Mouse (Mus musculus) forebrain, embryonic 15.5 days (tissue): Measurements from ENCODE around the gene Gm6583. TPM values are rescaled to one million over a fixed set of nuclear protein-coding genes. Genes with fewer than 3 reads are reported as not detected.
A peak's percentile ranks its signal among the peaks of the same experiment; 100 is the strongest.
"Not testable (repeated sequence)": the region's sequence is repeated elsewhere in the genome, so short reads cannot be mapped to it uniquely, and the experiment has no call there.

Experiments
- ATAC-seq: fragments of 200-750 bp; cut with Nextera tagmentation; replicated peaks from 2 replicates; pipeline ENCODE4 v1.8.0; 2017; ENCODE audit warnings: mild to moderate bottlenecking, moderate TSS enrichment, moderate library complexity
- H3K27ac ChIP-seq: fragments of 300-500 bp; sonication (generic); replicated peaks from 2 replicates; pipeline ENCODE4 v1.5.1; 2015; ENCODE audit warnings: mild to moderate bottlenecking, inconsistent platforms
- H3K27me3 ChIP-seq: fragments of 300-500 bp; sonication (generic); 2 replicates; pipeline ENCODE4 v1.6.1; 2015; ENCODE audit warnings: inconsistent platforms
- H3K36me3 ChIP-seq: fragments of 300-500 bp; sonication (generic); 2 replicates; pipeline ENCODE4 v1.6.1; 2015; ENCODE audit warnings: mild to moderate bottlenecking, inconsistent platforms
- H3K4me1 ChIP-seq: fragments of 300-500 bp; sonication (generic); 2 replicates; pipeline ENCODE4 v1.6.1; 2015; ENCODE audit warnings: inconsistent platforms
- H3K4me2 ChIP-seq: fragments of 300-500 bp; sonication (generic); replicated peaks from 2 replicates; pipeline ENCODE4 v1.6.1; 2015; ENCODE audit warnings: mild to moderate bottlenecking, inconsistent platforms
- H3K4me3 ChIP-seq: fragments of 300-500 bp; sonication (generic); 2 replicates; pipeline ENCODE4 v1.5.1; 2015; ENCODE audit warnings: mild to moderate bottlenecking, inconsistent platforms
- H3K9ac ChIP-seq: fragments of 300-500 bp; sonication (generic); replicated peaks from 2 replicates; pipeline ENCODE4 v1.6.1; 2015; ENCODE audit warnings: mild to moderate bottlenecking, inconsistent platforms
- H3K9me3 ChIP-seq: fragments of 300-500 bp; sonication (generic); 2 replicates; pipeline ENCODE4 v1.6.1; 2016; ENCODE audit warnings: inconsistent platforms
- WGBS: fragments of 180-500 bp; shearing (Covaris S2); methylation state at CpG from one replicate; pipeline ENCODE4 v1.1.7; 2015; ENCODE audit warnings: mixed read lengths; 5-methylcytosine and 5-hydroxymethylcytosine counted together
- polyA plus RNA-seq: library from polyadenylated mRNA; unstranded; fragments of >200 nt; fragmentation: Nextera tagmentation; extraction: Ambion mirVana; gene quantifications from 2 replicates; pipeline ENCODE4 v1.2.1, GENCODE M21; 2015

The Gm6583 gene
- polyA plus RNA-seq, 1 experiment from 2014 or later, result 0.08 TPM

DNA sequence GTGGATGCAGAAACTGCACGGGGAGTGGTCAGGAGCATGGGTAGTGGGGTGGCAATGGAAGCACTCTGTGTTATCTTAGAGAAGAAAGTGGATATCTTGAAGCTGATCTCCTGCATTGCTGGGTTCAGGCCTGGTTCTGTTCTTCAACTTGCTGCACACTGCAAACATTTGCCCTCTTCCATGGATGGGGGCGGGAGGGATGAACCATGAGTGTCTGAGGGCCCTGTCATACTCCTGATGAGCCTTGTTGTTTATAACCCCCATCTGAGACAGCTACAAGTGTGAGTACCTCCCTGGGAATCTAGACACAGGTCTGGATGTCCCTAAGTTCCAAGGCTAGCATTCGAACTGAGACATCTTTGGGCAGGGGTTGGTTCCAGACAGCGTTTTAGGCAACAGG is 34.5 kb downstream of the Gm6583 start:
- Histone ChIP-seq H3K27me3 (no peaks in the 10 kb centered on the region), H3K27ac (no peak overlapping the region), H3K4me2 (no peak overlapping the region), H3K36me3 (no peaks in the 10 kb centered on the region), H3K9ac (no peak overlapping the region), H3K4me1 (peaks cover 7% of the 10 kb centered on the region), H3K4me3 (no peak overlapping the region), H3K9me3 (no peaks in the 10 kb centered on the region)
- WGBS, result 74% methylated on average over 4 of the region's 4 CpGs
- ATAC-seq, result no peak

DNA sequence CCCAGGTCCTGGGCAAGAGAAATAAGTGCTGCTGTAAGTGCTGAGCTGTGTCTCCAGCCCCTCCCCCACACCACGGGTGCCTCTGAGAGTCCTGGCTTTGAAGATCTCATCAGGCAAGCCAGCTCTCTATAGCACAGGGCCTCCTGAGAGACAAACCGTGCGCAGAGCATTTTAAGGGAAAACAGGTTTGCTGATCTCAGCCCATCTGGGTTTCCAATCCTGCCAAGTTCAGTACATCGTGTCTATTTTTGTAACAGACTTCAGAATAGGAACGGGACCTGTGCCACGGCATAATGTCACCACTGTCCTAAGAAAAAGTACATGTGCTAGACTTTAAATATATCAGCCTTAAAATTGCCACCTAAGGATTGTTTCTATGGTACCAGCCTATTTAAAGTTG is 34.9 kb downstream of the Gm6583 start:
- H3K27ac ChIP-seq, result no peak overlapping the region
- no peaks in the 10 kb centered on the region for H3K9me3 ChIP-seq
- H3K36me3 ChIP-seq, result no peaks in the 10 kb centered on the region
- H3K4me3 ChIP-seq, result no peak overlapping the region
- no peak overlapping the region for H3K4me2 ChIP-seq
- H3K4me1 ChIP-seq, result peaks cover 7% of the 10 kb centered on the region
- ATAC-seq, result no peak
- no peak overlapping the region for H3K9ac ChIP-seq
- 61% methylated on average over 6 of the region's 6 CpGs for WGBS
- H3K27me3 ChIP-seq, result no peaks in the 10 kb centered on the region

- Histone ChIP-seq H3K9ac (no peak overlapping the region), H3K4me3 (no peak overlapping the region), H3K27ac (no peak overlapping the region), H3K9me3 (no peaks in the 10 kb centered on the region), H3K36me3 (peaks cover 5% of the 10 kb centered on the region; the same call in 1 of the 2 replicates), H3K27me3 (no peaks in the 10 kb centered on the region), H3K4me1 (peaks cover 2% of the 10 kb centered on the region), H3K4me2 (no peak overlapping the region)
- ATAC-seq, result no peak
- WGBS, result 72% methylated on average over 5 of the region's 5 CpGs
Observed at GRCm38 (mm10) chr5:112320379-112320778, 35.5 kb downstream of the Gm6583 start.

DNA sequence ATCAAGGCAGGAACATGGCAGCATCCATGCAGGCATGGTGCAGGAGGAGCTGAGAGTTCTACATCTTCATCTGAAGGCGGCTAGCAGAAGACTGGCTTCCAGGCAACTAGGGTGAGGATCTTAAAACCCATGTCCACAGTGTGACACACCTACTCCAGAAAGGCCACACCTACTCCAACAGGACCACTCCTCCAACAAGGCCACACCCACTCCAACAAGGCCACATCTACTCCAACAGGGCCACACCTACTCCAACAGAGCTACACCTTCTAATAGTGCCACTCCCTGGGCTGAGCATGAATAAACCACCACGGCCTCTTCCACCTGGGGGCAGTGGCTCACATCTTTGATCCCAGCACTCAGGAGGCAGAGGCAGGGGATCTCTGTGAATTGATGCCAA is 36.5 kb downstream of the Gm6583 start:
- H3K36me3 ChIP-seq, result peaks cover 13% of the 10 kb centered on the region; the same call in 1 of the 2 replicates
- not testable (repeated sequence) for H3K4me2 ChIP-seq, H3K9ac ChIP-seq, H3K27ac ChIP-seq, H3K4me3 ChIP-seq, ATAC-seq, H3K9me3 ChIP-seq, H3K4me1 ChIP-seq, H3K27me3 ChIP-seq
- 58% methylated on average over 2 of the region's 2 CpGs for WGBS

- Histone ChIP-seq H3K9ac (no peak overlapping the region), H3K4me2 (no peak overlapping the region), H3K36me3 (peaks cover 13% of the 10 kb centered on the region; the same call in 1 of the 2 replicates), H3K27me3 (no peaks in the 10 kb centered on the region), H3K4me3 (no peak overlapping the region), H3K27ac (no peak overlapping the region), H3K4me1 (no peaks in the 10 kb centered on the region), H3K9me3 (no peaks in the 10 kb centered on the region)
- 74% methylated on average over 5 of the region's 5 CpGs for WGBS
- ATAC-seq, result no peak
Observed at GRCm38 (mm10) chr5:112317328-112317727, 38.5 kb downstream of the Gm6583 start.

DNA sequence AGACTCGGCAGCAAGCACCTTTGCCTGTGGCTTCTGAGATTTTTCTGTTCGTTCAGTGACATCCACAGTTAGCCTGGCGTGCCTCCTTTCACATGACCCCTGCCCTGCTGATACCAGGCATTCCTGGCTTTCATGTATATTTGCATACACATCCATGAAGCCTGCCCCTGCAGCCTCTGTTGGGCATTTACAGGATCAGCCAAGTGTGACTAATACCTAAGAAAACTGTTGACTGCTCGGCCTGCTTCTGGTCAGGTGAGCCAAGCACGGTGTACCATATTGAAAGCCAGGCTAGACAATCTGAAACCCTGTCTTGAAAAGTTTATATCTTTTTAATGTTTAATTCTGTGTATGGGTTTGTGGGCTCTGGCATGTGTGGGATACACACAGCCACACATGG is 39.4 kb downstream of the Gm6583 start:
- 69% methylated on average over 5 of the region's 5 CpGs for WGBS
- no peak for ATAC-seq
- H3K4me3 ChIP-seq, result no peak overlapping the region

DNA sequence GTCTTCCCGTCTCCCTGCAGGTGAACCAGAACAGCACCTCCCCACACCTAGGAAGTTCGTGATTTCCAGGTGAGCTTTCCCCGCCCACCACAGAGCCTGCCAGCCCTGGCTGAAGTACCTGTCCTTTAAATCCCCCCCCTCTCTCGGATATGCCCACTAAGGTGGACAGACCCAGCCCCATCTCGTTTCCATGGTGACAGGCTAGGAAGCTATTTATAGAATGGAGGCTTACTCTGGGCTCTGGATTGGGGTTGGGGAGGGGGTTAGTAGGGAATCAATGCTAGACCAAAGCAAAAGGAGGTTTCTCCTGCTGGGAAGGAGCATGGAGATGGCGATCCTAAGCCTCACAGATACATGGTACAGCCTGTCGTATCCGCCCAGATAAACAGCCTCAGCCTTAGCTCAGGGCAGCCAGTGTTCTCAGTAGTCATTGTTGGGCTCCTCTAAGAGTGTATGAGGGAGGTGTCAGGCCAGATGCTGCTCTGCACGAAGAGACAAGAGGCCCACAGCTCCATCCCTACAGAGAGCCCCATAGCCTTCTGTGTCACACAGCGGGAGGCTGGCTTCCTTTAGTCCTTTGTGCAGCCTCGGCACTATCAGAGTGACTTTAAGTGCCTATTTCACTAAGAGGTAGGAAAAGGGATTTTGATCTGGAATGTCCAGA is 42.5 kb downstream of the Gm6583 start:
- Histone ChIP-seq H3K27ac (peak overlapping the region; percentile 52), H3K4me2 (no peak overlapping the region), H3K4me1 (no peaks in the 10 kb centered on the region), H3K9ac (no peak overlapping the region), H3K27me3 (no peaks in the 10 kb centered on the region), H3K36me3 (peaks cover 19% of the 10 kb centered on the region), H3K9me3 (no peaks in the 10 kb centered on the region), H3K4me3 (no peak overlapping the region)
- 52% methylated on average over 11 of the region's 11 CpGs for WGBS
- no peak for ATAC-seq

More for the DNA sequence above, 39.4 kb downstream of the Gm6583 start:
- Histone ChIP-seq H3K36me3 (peaks cover 13% of the 10 kb centered on the region; the same call in 1 of the 2 replicates), H3K27ac (no peak overlapping the region), H3K9me3 (no peaks in the 10 kb centered on the region), H3K4me2 (no peak overlapping the region), H3K27me3 (no peaks in the 10 kb centered on the region), H3K9ac (no peak overlapping the region), H3K4me1 (no peaks in the 10 kb centered on the region)

DNA sequence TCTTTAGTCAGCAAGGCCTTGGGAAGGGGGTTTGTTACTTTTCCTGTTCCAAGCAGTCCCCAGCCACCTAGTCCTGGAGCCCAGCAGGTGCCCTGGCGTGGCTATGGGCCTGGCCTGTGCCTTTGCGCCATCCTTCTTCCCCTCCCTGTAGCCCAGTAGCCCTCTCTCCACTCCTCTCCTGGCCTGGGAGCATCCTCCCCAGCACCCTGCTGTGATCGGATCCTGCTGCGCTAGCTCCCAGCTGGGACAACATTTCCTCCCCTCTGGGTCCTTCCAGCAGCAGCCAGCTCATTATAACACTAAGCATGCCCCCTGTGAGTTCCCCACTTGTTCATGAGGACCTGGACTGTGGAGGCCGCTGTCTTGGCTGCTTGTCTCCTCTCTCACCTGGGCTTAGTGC is 50.0 kb downstream of the Gm6583 start:
- Histone ChIP-seq H3K4me2 (no peak overlapping the region), H3K4me1 (no peaks in the 10 kb centered on the region), H3K4me3 (no peak overlapping the region), H3K9ac (no peak overlapping the region), H3K36me3 (peaks cover 15% of the 10 kb centered on the region), H3K27me3 (no peaks in the 10 kb centered on the region), H3K9me3 (no peaks in the 10 kb centered on the region), H3K27ac (no peak overlapping the region)
- 65% methylated on average over 5 of the region's 5 CpGs for WGBS
- ATAC-seq, result no peak

Other genes with a start within 250 kb of the Gm6583 start
- 1.6 and 1.8 TPM in 2 replicates for gene Cryba4, start 103.5 kb downstream of the Gm6583 start, polyA plus RNA-seq
- gene Crybb1, start 100.2 kb downstream of the Gm6583 start, polyA plus RNA-seq, result 5.4 and 5.5 TPM in 2 replicates
- gene Tpst2, start 79.3 kb downstream of the Gm6583 start, polyA plus RNA-seq, result 28.8 and 29.5 TPM in 2 replicates
- 33.9 and 34.4 TPM in 2 replicates for gene Tfip11, start 29.7 kb downstream of the Gm6583 start, polyA plus RNA-seq
- gene Srrd, start 13.0 kb downstream of the Gm6583 start, polyA plus RNA-seq, result 54.0 and 57.5 TPM in 2 replicates
- gene Hps4, start 12.9 kb downstream of the Gm6583 start, polyA plus RNA-seq, result 33.4 and 33.8 TPM in 2 replicates
- 81.7 and 91.9 TPM in 2 replicates for gene Asphd2, start 38.8 kb upstream of the Gm6583 start, polyA plus RNA-seq
- 0.84 and 1.0 TPM in 2 replicates for gene Gm6588, start 93.4 kb upstream of the Gm6583 start, polyA plus RNA-seq
- gene Sez6l, start 221.2 kb upstream of the Gm6583 start, polyA plus RNA-seq, result 33.1 and 33.3 TPM in 2 replicates